Mouse (Mus musculus): ENCODE data around the gene Gm2a.
"Not testable (repeated sequence)": the region's sequence is repeated elsewhere in the genome, so short reads cannot be mapped to it uniquely, and the experiment has no call there.

The Gm2a gene

GRCm38 (mm10) chr11:55097463-55098188 is at the start of gene Gm2a:
Gm2a (plus strand) TSS chr11:55098115.
- peak; percentile 88 for DNase-seq (ENCODE audit: low read depth, low spot score)

DNA sequence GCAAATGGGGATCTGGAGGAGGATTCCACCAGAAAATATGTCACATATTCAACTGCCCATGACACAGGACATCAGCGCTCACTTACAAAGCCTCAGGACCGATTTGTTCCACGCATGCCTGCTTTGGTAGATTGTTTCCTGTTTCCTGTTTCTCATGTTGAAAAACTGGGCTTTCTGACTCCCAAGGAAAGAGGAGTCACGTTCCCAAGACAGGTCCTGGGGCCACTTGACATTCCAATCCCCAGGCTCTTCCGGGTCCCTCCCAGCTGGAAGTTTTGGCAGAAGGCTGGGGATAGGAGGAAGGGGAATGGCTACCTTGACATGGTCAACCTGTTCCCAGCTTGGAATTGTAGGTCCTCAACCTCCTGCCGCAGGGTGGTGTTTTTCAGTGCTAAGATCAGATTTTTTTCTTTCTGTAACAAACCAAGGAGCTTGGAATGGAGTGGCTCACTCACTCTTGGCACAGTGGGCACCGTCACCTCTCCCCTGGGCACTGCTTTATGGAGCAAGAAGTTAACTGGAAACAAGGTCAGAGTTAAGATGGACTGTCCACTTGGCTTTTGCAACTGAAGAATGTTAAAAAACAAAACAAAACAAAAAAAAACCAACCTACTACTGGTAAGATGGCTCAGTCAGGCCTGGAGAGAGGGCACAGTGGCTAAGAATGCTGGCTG is 46.9 kb upstream of the Gm2a start:
- DNase-seq (ENCODE audit: low read depth, low spot score): no peak

DNA sequence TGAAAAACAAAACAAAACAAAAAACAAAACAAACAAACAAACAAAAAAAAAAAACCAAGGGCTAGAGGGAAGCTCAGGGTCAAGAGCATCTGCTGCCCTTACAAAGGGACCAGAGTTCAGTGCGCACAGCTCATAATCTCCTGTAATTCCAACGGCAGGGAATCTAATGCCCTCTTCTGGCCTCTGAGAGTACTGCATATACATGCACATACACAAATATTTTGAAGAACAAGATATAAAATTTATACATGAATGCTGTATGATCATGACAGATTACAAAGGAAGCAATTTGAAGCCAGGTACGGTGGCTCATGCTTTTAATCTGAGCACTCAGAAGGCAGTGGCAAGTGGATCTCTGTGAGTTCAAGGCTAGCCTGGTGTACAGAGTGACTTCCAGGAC is 40.4 kb upstream of the Gm2a start:
- peak; percentile 16 for DNase-seq (ENCODE audit: low read depth, low spot score)

- DNase-seq (ENCODE audit: low read depth, low spot score): no peak
These were observed 37.1 kb upstream of the Gm2a start for GRCm38 (mm10) chr11:55060802-55061201.

DNA sequence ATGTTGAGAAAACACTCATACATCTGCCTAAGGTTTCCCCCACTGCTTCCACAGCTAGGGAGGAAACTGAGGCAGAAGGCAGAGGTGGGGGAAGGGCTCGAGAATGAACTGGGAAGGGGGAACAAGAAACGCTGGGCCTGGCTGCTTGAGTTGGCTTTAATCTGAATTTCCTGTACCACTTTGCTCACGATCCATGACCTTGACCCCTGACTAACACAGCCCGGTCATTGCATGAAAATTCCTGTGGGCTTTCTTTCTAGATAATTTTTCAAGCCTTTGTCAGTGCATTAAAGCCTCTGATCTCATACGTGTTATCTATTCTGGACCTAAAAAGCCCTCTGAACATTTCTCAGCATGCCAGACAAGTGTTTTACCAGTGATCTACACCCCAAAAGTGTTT is 35.1 kb upstream of the Gm2a start:
- DNase-seq (ENCODE audit: low read depth, low spot score): peak; percentile 54

GRCm38 (mm10) chr11:55066921-55067320 is 31.0 kb upstream of the Gm2a start:
- peak; percentile 52 for DNase-seq (ENCODE audit: low read depth, low spot score)

DNA sequence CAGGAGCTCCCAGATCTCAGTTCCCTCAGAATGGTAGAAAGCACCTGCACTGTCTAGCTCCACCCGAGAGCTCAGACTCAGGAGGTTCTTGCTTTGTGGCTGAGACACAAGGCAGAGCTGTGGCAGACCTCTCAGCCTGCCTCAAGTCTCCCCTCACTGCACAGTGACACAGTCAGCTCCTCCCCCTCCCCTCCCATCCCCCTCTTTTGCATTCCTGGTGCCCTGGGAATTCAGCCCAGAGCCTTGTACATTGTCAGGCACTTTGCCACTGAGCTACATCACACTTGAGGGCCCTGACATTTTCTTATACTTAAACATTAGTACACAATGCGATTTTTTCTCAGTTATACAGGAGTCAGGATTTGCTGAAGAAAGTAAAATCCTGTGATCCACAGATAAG is 28.9 kb upstream of the Gm2a start:
- no peak for DNase-seq (ENCODE audit: low read depth, low spot score)

DNA sequence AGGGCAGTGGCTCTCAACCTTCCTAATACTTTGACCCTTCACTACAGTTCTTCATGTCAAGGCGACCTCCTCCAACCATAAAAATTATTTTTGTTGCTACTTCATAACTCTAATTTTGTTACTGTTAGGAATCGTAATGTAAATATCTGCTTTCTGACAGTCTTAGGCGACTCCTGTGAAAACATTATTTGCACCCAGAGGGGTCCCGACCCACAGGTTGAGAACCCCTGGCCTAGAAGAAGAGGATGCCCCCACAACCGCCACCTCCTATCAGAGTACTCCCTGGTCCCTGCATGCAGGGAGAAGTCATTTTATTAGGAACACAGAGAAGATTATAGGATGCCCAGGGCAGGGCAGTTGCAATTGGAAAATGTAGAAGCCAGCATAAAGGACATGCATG is 26.6 kb upstream of the Gm2a start:
- no peak for DNase-seq (ENCODE audit: low read depth, low spot score)

GRCm38 (mm10) chr11:55072467-55072866 is 25.4 kb upstream of the Gm2a start:
- DNase-seq (ENCODE audit: low read depth, low spot score): no peak

GRCm38 (mm10) chr11:55073191-55073590 is 24.7 kb upstream of the Gm2a start:
- DNase-seq (ENCODE audit: low read depth, low spot score): no peak

DNA sequence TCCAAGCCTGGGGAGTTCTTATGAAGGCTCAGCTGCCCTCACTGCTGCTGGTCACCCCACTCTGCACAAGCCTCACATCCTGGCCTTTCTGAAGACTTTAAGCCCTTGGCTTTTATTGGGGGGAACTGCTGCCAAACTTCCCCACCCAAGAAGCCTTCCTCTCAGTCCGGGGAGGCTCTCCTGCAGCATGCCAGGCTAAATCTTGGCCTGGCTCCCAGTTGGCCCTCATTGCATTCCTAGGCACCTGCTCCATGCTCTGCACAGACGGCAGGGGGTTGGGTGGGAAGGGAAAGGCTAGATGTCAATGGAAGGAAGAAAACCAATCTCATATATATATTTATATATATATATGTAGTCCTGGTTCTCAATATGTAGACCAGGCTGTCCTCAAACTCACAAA is 22.3 kb upstream of the Gm2a start:
- DNase-seq (ENCODE audit: low read depth, low spot score): no peak

DNA sequence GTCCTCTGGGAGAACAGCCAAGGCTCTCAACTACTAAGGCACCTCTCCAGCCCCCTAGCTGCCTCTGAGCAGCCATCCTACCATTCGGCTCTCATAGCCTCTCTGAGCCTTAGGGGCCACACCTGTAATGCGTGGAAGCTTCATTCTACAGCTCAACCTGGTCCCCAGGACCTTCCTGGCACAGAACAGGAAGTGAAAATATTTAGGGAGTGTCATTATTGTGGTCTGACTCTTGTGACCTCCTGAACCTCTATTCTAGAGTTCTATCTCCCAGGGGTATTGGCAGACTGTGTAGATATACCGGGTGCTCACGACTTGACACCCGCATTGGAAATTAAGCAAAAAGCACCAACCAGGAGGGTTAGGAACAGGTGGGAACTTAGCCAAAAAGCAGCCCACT is 21.7 kb upstream of the Gm2a start:
- DNase-seq (ENCODE audit: low read depth, low spot score): no peak

- DNase-seq (ENCODE audit: low read depth, low spot score): peak; percentile 56
These were observed 20.3 kb upstream of the Gm2a start, which contains the start of gene Ccdc69 for GRCm38 (mm10) chr11:55077331-55078231. Ccdc69 (minus strand) TSS chr11:55078131.

- no peak for DNase-seq (ENCODE audit: low read depth, low spot score)
These were observed 19.4 kb upstream of the Gm2a start for GRCm38 (mm10) chr11:55078502-55078901.

DNA sequence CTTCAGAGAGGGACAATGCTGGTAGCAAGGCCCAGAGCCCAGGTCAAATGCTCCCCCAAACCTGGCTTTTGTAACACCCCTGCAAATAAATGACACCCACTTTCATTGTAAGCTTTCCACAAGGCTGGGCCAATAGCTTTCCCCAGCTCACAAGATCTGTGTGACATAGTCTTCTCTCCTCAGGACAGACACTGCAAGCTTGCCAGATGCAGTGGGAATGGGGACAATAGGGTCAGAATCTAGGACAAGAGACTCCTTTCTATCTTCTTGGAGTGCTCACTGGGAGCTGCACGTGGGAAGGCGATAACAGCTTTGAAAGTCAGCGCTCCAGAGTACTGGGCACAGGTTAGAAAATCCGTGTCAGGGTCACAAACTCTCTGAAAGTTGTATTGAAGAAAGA is 18.7 kb upstream of the Gm2a start:
- no peak for DNase-seq (ENCODE audit: low read depth, low spot score)

GRCm38 (mm10) chr11:55081206-55081605 is 16.7 kb upstream of the Gm2a start:
- DNase-seq (ENCODE audit: low read depth, low spot score): no peak

- DNase-seq (ENCODE audit: low read depth, low spot score): no peak
These were observed 13.3 kb upstream of the Gm2a start for GRCm38 (mm10) chr11:55084629-55085028.

DNA sequence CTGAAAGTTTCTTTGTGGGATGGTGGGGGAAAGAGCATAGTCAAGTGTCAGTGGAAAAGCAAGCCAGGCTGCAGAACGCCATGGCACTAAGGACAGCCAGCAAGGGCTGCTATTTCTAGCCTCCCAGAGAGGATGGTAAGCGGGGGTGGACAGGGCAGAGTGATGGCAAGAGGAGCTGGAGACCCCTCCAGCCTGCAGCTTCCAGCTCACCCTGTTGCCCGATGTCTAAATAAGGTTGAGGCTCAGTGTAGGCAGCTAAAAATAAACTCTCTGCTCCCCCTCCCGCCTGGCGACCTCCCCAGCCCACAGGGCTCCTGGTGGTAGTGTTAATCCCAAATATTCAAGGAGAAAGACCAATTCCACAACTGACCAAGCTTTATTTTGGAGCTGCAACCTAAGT is 12.5 kb upstream of the Gm2a start:
- no peak for DNase-seq (ENCODE audit: low read depth, low spot score)

GRCm38 (mm10) chr11:55087006-55087405 is 10.9 kb upstream of the Gm2a start:
- DNase-seq (ENCODE audit: low read depth, low spot score): peak; percentile 87

- DNase-seq (ENCODE audit: low read depth, low spot score): no peak
These were observed 8.0 kb upstream of the Gm2a start for GRCm38 (mm10) chr11:55089892-55090291.

DNA sequence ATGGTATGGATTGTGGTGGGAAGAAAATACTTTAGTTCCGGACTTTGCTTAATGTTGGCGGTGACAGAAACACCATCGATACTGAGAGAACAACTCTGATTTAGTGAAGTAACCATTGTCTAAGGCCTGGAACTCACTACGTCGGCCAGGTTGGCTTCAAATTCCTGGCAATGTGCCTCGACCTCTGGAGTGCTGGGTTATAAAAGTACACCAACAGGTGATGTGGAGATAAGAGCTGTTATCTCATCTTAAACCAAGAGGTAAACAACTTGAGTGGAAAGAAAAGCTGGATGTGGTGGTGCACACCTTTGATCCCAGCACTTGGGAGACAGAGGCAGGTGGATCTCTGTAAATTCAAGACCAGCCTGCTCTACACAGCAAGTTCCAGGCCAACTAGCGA is 4.8 kb upstream of the Gm2a start:
- no peak for DNase-seq (ENCODE audit: low read depth, low spot score)

DNA sequence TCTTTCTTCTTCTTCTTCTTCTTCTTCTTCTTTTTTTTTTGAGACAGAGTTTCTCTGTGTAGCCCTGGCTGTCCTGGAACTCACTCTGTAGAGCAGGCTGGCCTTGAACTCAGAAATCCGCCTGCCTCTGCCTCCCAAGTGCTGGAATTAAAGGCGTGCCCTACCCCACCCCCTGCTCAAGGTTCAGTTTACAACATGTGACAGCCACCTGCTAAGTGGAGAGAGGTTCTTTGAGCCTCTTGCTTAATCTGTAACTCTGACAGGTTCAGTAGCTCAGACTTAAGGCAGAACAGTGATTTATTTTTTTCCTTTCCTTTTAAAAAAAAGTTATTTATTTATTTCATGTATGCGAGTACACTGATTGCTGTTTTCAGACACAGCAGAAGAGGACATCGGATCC is 1.6 kb upstream of the Gm2a start:
- DNase-seq (ENCODE audit: low read depth, low spot score): not testable (repeated sequence)

All from 3T3-L1 (cell line).